Mouse (Mus musculus) lung, postnatal 0 days (tissue): ENCODE results near the gene Tmem80.

Experiments used
- CTCF ChIP-seq: IDR thresholded peaks from 2 replicates; pipeline ENCODE4 v1.5.1; 2016; ENCODE audit warnings: antibody characterized with exemption, mild to moderate bottlenecking
- EP300 ChIP-seq: IDR thresholded peaks from 2 replicates; pipeline ENCODE4 v1.6.1; 2016; ENCODE audit warnings: antibody characterized with exemption, mild to moderate bottlenecking, control low read depth

GRCm38 (mm10) chr7:141281442-141281841 is 46.1 kb upstream of the Tmem80 start:
- TF ChIP-seq CTCF (no peak), EP300 (no peak)
